Mouse (Mus musculus): Measurements from ENCODE around the gene Mrgprb1.
"Not testable (repeated sequence)": the region's sequence is repeated elsewhere in the genome, so short reads cannot be mapped to it uniquely, and the experiment has no call there.

The Mrgprb1 gene

GRCm38 (mm10) chr7:48456242-48456641 lies at the start of gene Mrgprb1:
Gene Mrgprb1, minus strand, starts transcription at chr7:48456342.
- in situ Hi-C loops (cut with MseI, MboI): no loop called here

GRCm38 (mm10) chr7:48499221-48499620 lies 43.1 kb upstream of the Mrgprb1 start, which contains the start of gene Mrgprx2:
Gene Mrgprx2, minus strand, starts transcription at chr7:48499321.
- in situ Hi-C loops (cut with MseI, MboI): no loop called here

- in situ Hi-C loops (cut with MseI, MboI): no loop called here
These were observed 19.6 kb downstream of the Mrgprb1 start for GRCm38 (mm10) chr7:48436581-48436980.

- in situ Hi-C loops (cut with MseI, MboI): not testable (repeated sequence)
These were observed 20.2 kb downstream of the Mrgprb1 start for GRCm38 (mm10) chr7:48435936-48436335.

Measured in mouse trophoblast stem cell (cell line).